Mouse (Mus musculus): Measurements from ENCODE around the gene Gpr108.

The Gpr108 gene

GRCm38 (mm10) chr17:57246663-57247392, 1.4 kb downstream of the Gpr108 start:
- no peak for DNase-seq (ENCODE audit: low spot score in 2 of 2)

GRCm38 (mm10) chr17:57245311-57245929, 2.8 kb downstream of the Gpr108 start:
- DNase-seq (ENCODE audit: low spot score in 2 of 2): no peak

- no peak for DNase-seq (ENCODE audit: low spot score in 2 of 2)
These were observed 4.4 kb downstream of the Gpr108 start for GRCm38 (mm10) chr17:57243650-57244370.

GRCm38 (mm10) chr17:57237181-57237580, 11.1 kb downstream of the Gpr108 start:
- no peak for DNase-seq (ENCODE audit: low spot score in 2 of 2)

GRCm38 (mm10) chr17:57235803-57236202, 12.4 kb downstream of the Gpr108 start:
- no peak for DNase-seq (ENCODE audit: low spot score in 2 of 2)

GRCm38 (mm10) chr17:57234254-57234928, 13.9 kb downstream of the Gpr108 start:
- DNase-seq (ENCODE audit: low spot score in 2 of 2): no peak

GRCm38 (mm10) chr17:57233038-57233437, 15.2 kb downstream of the Gpr108 start:
- no peak for DNase-seq (ENCODE audit: low spot score in 2 of 2)

GRCm38 (mm10) chr17:57232200-57232599, 16.0 kb downstream of the Gpr108 start:
- DNase-seq (ENCODE audit: low spot score in 2 of 2): no peak

- no peak for DNase-seq (ENCODE audit: low spot score in 2 of 2)
These were observed 16.9 kb downstream of the Gpr108 start for GRCm38 (mm10) chr17:57231321-57231771.

GRCm38 (mm10) chr17:57230728-57231125, 17.5 kb downstream of the Gpr108 start:
- no peak for DNase-seq (ENCODE audit: low spot score in 2 of 2)

- peak; percentile 38 to 43 for DNase-seq (ENCODE audit: low spot score in 2 of 2)
These were observed 18.2 kb downstream of the Gpr108 start for GRCm38 (mm10) chr17:57229851-57230727.

GRCm38 (mm10) chr17:57228873-57229272, 19.4 kb downstream of the Gpr108 start:
- no peak for DNase-seq (ENCODE audit: low spot score in 2 of 2)

GRCm38 (mm10) chr17:57228014-57228413, 20.2 kb downstream of the Gpr108 start, which contains the start of gene C3:
C3 (minus strand) TSS chr17:57228136.
- no peak for DNase-seq (ENCODE audit: low spot score in 2 of 2)

GRCm38 (mm10) chr17:57227468-57227867, 20.8 kb downstream of the Gpr108 start:
- DNase-seq (ENCODE audit: low spot score in 2 of 2): no peak

- DNase-seq (ENCODE audit: low spot score in 2 of 2): no peak
These were observed 24.9 kb downstream of the Gpr108 start for GRCm38 (mm10) chr17:57223313-57223712.

- DNase-seq (ENCODE audit: low spot score in 2 of 2): no peak
These were observed 26.3 kb downstream of the Gpr108 start for GRCm38 (mm10) chr17:57221911-57222310.

GRCm38 (mm10) chr17:57219884-57220207, 28.4 kb downstream of the Gpr108 start:
- peak; percentile 40 to 54 for DNase-seq (ENCODE audit: low spot score in 2 of 2)

- DNase-seq (ENCODE audit: low spot score in 2 of 2): peak; percentile 67 to 69
These were observed 28.9 kb downstream of the Gpr108 start for GRCm38 (mm10) chr17:57219167-57219883.

- no peak for DNase-seq (ENCODE audit: low spot score in 2 of 2)
These were observed 29.8 kb downstream of the Gpr108 start for GRCm38 (mm10) chr17:57218335-57218900.
